Mouse (Mus musculus): ENCODE measurements around the gene Bst2. TPM values are rescaled to one million over a fixed set of nuclear protein-coding genes. Genes with fewer than 3 reads are reported as not detected.

The Bst2 gene
- total and polyA plus RNA-seq, 2 experiments from 2014 or later = 14.4 to 21.0 TPM

GRCm38 (mm10) chr8:71560765-71561164 is 23.5 kb upstream of the Bst2 start:
- Histone ChIP-seq H3K27me3 (ENCODE audit: insufficient read depth, low read length) (peaks cover 60% of the 10 kb centered on the region), H3K27ac (no peak overlapping the region), H3K4me2 (ENCODE audit: low read depth, low read length) (no peak overlapping the region), H3K36me3 (ENCODE audit: insufficient read depth, low read length) (no peaks in the 10 kb centered on the region), H3K9ac (replicated peaks; ENCODE audit: low read length) (no peak overlapping the region), H3K9me3 (ENCODE audit: low read length) (no peaks in the 10 kb centered on the region), H3K4me3 (ENCODE audit: low read length) (no peak overlapping the region), H3K4me1 (ENCODE audit: insufficient read depth, low read length) (0 out of 2 replicates have a peak, but pooled peaks cover 2% of the 10 kb centered on the region)
- TF ChIP-seq CTCF (IDR thresholded peaks at IDR 0.05; ENCODE audit: low read depth) = no peak
- DNase-seq (ENCODE audit: low spot score) (no peak), ATAC-seq (no peak)
- WGBS = 84% methylated on average over 5 of the region's 5 CpGs

- H3K27me3 ChIP-seq (ENCODE audit: insufficient read depth, low read length) = peaks cover 61% of the 10 kb centered on the region
- TF ChIP-seq CTCF (IDR thresholded peaks at IDR 0.05; ENCODE audit: low read depth) = no peak
- H3K4me1 ChIP-seq (ENCODE audit: insufficient read depth, low read length) = 0 out of 2 replicates have a peak, but pooled peaks cover 2% of the 10 kb centered on the region
- WGBS = 80% methylated on average over 3 of the region's 3 CpGs
- DNase-seq (ENCODE audit: low spot score) = no peak
- no peak overlapping the region for H3K27ac ChIP-seq
- H3K9ac ChIP-seq (replicated peaks; ENCODE audit: low read length) = no peak overlapping the region
- no peaks in the 10 kb centered on the region for H3K9me3 ChIP-seq (ENCODE audit: low read length)
- no peak for ATAC-seq
- no peak overlapping the region for H3K4me2 ChIP-seq (ENCODE audit: low read depth, low read length)
- H3K36me3 ChIP-seq (ENCODE audit: insufficient read depth, low read length) = no peaks in the 10 kb centered on the region
- H3K4me3 ChIP-seq (ENCODE audit: low read length) = no peak overlapping the region
These were observed 22.8 kb upstream of the Bst2 start for GRCm38 (mm10) chr8:71560071-71560470.

- 3% methylated on average over 24 of the region's 24 CpGs for WGBS
- Histone ChIP-seq H3K27ac (no peak overlapping the region), H3K9me3 (ENCODE audit: low read length) (no peaks in the 10 kb centered on the region), H3K9ac (replicated peaks; ENCODE audit: low read length) (no peak overlapping the region), H3K4me2 (ENCODE audit: low read depth, low read length) (peak overlapping the region; percentile 49), H3K36me3 (ENCODE audit: insufficient read depth, low read length) (no peaks in the 10 kb centered on the region), H3K27me3 (ENCODE audit: insufficient read depth, low read length) (peaks cover 61% of the 10 kb centered on the region), H3K4me3 (ENCODE audit: low read length) (peak overlapping the region; percentile 18), H3K4me1 (ENCODE audit: insufficient read depth, low read length) (0 out of 2 replicates have a peak, but pooled peaks cover 2% of the 10 kb centered on the region)
- no peak for TF ChIP-seq CTCF (IDR thresholded peaks at IDR 0.05; ENCODE audit: low read depth)
- DNase-seq (ENCODE audit: low spot score) (peak; percentile 41), ATAC-seq (peak; percentile 30; the same call in 1 of the 2 replicates)
These were observed 21.9 kb upstream of the Bst2 start for GRCm38 (mm10) chr8:71558958-71559690.

GRCm38 (mm10) chr8:71558071-71558957 is 21.1 kb upstream of the Bst2 start, which contains the start of gene Tmem221:
Gene Tmem221, minus strand, starts transcription at chr8:71558871.
- peak within 1 kb of the TSS; percentile 18 for H3K4me3 ChIP-seq (ENCODE audit: low read length)
- DNase-seq (ENCODE audit: low spot score) (no peak), ATAC-seq (no peak)
- H3K4me1 ChIP-seq (ENCODE audit: insufficient read depth, low read length) = 0 out of 2 replicates have a peak, but pooled peaks cover 2% of the 10 kb centered on the region
- TF ChIP-seq CTCF (IDR thresholded peaks at IDR 0.05; ENCODE audit: low read depth) = no peak
- H3K9me3 ChIP-seq (ENCODE audit: low read length) = no peaks in the 10 kb centered on the region
- H3K4me2 ChIP-seq (ENCODE audit: low read depth, low read length) = peak within 1 kb of the TSS; percentile 49
- peaks cover 61% of the 10 kb centered on the region for H3K27me3 ChIP-seq (ENCODE audit: insufficient read depth, low read length)
- no peak within 1 kb of the TSS for H3K9ac ChIP-seq (replicated peaks; ENCODE audit: low read length)
- no peak within 1 kb of the TSS for H3K27ac ChIP-seq
- no peaks in the 10 kb centered on the region for H3K36me3 ChIP-seq (ENCODE audit: insufficient read depth, low read length)
- 5% methylated on average over 70 of the region's 70 CpGs for WGBS

GRCm38 (mm10) chr8:71554644-71555043 is 17.4 kb upstream of the Bst2 start:
- Histone ChIP-seq H3K9ac (replicated peaks; ENCODE audit: low read length) (no peak overlapping the region), H3K27me3 (ENCODE audit: insufficient read depth, low read length) (peaks cover 37% of the 10 kb centered on the region)

GRCm38 (mm10) chr8:71554001-71554400 is 16.7 kb upstream of the Bst2 start:
- peaks cover 31% of the 10 kb centered on the region for H3K27me3 ChIP-seq (ENCODE audit: insufficient read depth, low read length)
- no peak for DNase-seq (ENCODE audit: low spot score)
- H3K36me3 ChIP-seq (ENCODE audit: insufficient read depth, low read length) = no peaks in the 10 kb centered on the region
- H3K4me3 ChIP-seq (ENCODE audit: low read length) = no peak overlapping the region
- H3K9ac ChIP-seq (replicated peaks; ENCODE audit: low read length) = no peak overlapping the region
- no peak overlapping the region for H3K4me2 ChIP-seq (ENCODE audit: low read depth, low read length)
- no peak for TF ChIP-seq CTCF (IDR thresholded peaks at IDR 0.05; ENCODE audit: low read depth)
- 64% methylated on average over 6 of the region's 6 CpGs for WGBS
- H3K27ac ChIP-seq = no peak overlapping the region
- ATAC-seq = no peak
- no peaks in the 10 kb centered on the region for H3K9me3 ChIP-seq (ENCODE audit: low read length)
- no peaks in the 10 kb centered on the region for H3K4me1 ChIP-seq (ENCODE audit: insufficient read depth, low read length)

More at GRCm38 (mm10) chr8:71554644-71555043, 17.4 kb upstream of the Bst2 start:
- Histone ChIP-seq H3K9me3 (ENCODE audit: low read length) (no peaks in the 10 kb centered on the region), H3K4me1 (ENCODE audit: insufficient read depth, low read length) (no peaks in the 10 kb centered on the region), H3K4me3 (ENCODE audit: low read length) (no peak overlapping the region), H3K27ac (no peak overlapping the region), H3K4me2 (ENCODE audit: low read depth, low read length) (no peak overlapping the region), H3K36me3 (ENCODE audit: insufficient read depth, low read length) (no peaks in the 10 kb centered on the region)
- WGBS = 92% methylated on average over 2 of the region's 2 CpGs
- ATAC-seq (no peak), DNase-seq (ENCODE audit: low spot score) (no peak)
- TF ChIP-seq CTCF (IDR thresholded peaks at IDR 0.05; ENCODE audit: low read depth) = no peak
